Mouse (Mus musculus): ENCODE measurements around the gene Cers5.
"Not testable (repeated sequence)": the region's sequence is repeated elsewhere in the genome, so short reads cannot be mapped to it uniquely, and the experiment has no call there.

The Cers5 gene

DNA sequence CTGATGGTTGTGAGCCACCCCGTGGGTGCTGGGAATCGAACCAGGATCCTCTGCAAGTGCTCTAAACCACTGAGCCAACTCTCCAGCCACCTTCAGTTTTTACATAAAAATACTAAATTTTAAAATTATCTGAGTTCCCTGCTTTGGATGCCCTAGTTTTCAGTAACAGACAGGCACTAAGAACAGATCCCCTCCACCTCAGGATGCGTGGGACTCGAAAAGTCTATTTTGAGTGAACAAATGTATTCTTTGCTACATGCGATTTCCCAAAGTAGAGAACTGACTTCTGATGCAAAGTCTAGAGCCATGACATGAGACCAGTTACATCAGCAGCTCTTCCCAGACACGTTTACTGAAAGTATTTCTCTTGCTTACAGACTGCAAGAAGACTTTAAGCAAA, 17.8 kb upstream of the Cers5 start:
- DNase-seq (ENCODE audit: extremely low spot score), result no peak

DNA sequence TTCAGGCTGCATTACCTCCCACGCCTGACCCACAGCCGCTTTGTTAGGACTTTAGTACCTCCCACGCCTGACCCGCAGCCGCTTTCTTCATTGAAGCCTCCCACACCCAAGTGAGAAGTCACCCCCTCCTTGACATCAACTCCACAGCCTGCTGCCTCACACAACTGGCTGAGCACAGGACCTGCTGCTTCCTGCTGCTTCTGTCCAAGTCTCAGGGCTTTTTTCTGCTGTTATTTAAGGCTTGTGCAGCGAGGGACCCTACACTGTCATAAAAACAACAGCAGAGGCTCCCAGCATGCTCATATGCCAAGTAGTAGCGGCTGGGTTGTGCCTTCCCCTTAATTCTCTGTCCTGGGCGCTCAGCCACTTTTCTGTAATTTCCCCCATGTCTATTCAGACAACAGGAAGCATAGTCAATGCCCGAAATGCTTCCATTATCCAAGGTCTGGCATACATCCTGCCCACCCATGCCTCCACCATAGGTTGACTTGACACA, 15.0 kb upstream of the Cers5 start:
- no peak for DNase-seq (ENCODE audit: extremely low spot score)

DNA sequence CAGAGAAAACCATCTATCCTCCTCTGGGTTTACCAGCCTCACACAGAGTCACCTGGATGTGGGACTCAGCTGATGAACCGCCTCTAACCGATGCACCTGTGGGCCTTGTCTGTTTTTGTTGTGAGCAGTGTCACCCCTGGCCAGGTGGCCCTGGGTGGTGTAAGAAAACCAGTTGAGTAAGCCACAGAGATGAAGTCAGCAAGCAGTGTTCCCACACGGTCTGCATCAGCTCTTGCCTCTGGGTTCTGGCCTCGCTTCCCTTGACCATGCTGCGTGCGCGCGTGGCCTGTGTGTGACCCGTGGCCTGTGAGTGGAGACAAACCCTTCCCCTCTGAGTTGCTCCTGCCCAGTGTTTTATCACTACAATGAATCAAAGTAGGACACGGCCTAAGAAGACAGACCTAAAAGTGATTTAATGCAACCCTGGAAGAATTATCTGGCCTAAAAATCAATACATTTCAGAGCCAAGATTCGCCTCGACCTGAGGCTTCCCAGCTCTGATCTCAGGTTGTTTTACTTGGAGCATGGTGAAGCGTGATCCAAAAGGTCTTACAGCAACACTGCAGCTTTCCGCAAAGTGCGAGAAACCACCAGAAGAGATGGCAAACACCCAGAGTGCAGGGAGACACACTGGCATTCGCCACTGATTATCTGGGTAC, 6.1 kb upstream of the Cers5 start:
- no peak for DNase-seq (ENCODE audit: extremely low spot score)

GRCm38 (mm10) chr15:99778148-99778547, 5.5 kb upstream of the Cers5 start:
- DNase-seq (ENCODE audit: extremely low spot score), result peak; percentile 49

- no peak for DNase-seq (ENCODE audit: extremely low spot score)
Observed at GRCm38 (mm10) chr15:99772925-99773324, 240 bp upstream of the Cers5 start.

DNA sequence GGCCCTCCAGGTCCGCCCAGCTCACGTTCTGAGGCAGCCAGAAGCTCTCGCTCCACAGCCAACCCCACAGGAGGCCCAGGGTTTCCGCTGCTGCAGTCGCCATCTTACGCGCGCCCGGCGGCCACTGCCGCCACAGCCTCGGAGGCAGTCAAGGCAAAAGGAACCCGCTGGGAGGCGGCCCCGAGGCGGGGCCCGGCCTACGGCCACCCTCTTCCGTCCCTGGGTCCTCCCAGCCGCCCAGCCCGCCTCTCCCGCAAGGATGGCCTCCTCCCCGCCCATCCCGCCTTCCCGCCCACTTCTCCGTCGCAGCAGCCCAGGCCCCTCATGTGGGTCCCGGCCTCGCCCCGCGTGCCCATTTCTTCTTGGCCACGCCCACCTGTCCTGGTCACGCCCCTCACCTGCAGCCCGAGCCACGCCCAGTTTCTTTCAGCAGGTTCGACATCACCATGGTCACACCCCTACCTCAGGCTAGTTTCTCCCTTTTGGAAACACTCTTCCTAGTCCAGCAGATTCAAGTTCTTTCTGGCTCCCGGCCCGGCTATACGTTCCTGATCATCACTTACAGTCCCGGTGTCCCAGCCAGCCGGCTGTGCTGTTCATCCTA, 306 bp downstream of the Cers5 start:
- DNase-seq (ENCODE audit: extremely low spot score), result peak; percentile 95

- DNase-seq (ENCODE audit: extremely low spot score), result peak; percentile 59
Observed at GRCm38 (mm10) chr15:99771601-99772276, 946 bp downstream of the Cers5 start.

- DNase-seq (ENCODE audit: extremely low spot score), result no peak
Observed at GRCm38 (mm10) chr15:99771004-99771500, 1.6 kb downstream of the Cers5 start.

GRCm38 (mm10) chr15:99768761-99769160, 3.9 kb downstream of the Cers5 start:
- DNase-seq (ENCODE audit: extremely low spot score), result no peak

- no peak for DNase-seq (ENCODE audit: extremely low spot score)
Observed at GRCm38 (mm10) chr15:99767467-99767866, 5.2 kb downstream of the Cers5 start.

GRCm38 (mm10) chr15:99754204-99754603, 18.5 kb downstream of the Cers5 start:
- DNase-seq (ENCODE audit: extremely low spot score), result no peak

DNA sequence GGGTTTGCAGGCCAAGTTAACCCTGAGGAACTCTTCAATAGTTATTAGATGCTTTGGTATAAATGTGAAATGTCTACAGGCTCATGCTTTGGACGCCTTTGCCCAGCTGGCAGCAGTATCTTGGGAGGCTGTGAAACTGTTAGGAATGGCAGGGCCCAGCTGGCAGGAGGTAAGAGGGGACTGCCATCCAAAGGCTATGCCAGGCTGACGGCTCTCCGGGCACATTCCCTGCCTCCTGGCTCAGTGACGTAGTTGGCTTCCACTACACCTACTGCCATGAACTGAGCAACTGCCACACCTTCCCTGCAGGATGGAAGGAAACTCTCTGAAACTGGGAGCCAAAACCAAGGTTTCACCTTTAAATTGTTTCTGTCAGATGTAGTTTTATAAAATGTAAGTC, 32.5 kb downstream of the Cers5 start:
- DNase-seq (ENCODE audit: extremely low spot score), result no peak

DNA sequence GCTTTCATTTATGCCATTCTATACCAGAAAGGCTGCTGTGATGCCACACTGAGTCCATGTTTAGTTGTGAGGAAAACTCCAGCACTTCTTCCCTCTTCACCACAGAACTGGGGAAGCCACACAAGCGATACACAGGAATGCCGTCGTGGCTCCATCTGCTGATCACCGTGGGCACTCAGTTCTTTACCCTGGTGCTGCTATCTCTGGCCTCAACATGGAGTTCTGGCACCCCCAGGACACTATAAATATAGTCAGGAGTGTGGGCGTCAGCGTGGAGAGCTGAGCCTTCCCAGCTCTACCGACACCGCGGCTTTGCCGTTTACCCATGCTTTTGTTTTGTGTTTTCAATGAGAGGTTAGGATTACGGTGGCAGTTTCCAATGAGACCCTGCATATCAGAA, 36.0 kb downstream of the Cers5 start:
- no peak for DNase-seq (ENCODE audit: extremely low spot score)

GRCm38 (mm10) chr15:99735631-99736030, 37.1 kb downstream of the Cers5 start:
- no peak for DNase-seq (ENCODE audit: extremely low spot score)

DNA sequence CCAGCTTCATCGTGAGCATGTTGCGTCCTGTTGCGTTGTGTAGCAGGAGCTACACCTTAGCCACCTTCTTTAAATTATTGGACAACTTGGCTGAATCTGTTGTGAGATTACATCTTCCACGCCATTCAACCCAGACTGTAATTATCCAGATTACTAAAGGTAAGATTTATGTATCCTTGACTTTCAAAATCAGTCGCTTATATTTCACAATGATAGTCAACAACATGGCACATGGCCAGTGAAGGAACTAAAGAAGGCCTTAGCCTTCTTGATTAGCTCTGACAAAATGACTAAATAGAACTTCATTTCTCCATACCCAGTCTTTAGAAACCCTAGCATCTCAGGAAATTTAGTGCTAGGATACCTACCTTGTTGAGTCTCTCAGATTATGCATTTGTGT, 39.5 kb downstream of the Cers5 start:
- DNase-seq (ENCODE audit: extremely low spot score), result no peak

- no peak for DNase-seq (ENCODE audit: extremely low spot score)
Observed at GRCm38 (mm10) chr15:99731678-99732077, 41.0 kb downstream of the Cers5 start.

DNA sequence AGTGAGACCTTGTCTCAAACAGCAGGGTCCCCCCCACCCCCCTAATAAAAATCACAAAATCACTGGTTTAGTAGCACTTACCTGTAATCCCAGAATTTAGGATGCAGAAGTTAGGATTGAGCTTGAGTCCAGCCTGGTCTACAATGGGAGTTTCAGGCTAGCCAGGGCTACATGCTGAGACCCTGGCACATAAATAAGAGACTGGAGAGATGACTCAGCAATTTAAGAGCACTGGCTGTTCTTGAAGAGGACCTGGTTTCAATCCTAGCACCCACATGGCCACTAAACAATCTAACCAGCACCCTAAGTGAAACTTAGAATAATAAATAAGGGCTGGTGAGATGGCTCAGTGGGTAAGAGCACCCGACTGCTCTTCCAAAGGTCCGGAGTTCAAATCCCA, 41.5 kb downstream of the Cers5 start:
- DNase-seq (ENCODE audit: extremely low spot score), result no peak

- no peak for DNase-seq (ENCODE audit: extremely low spot score)
Observed at GRCm38 (mm10) chr15:99729056-99729783, 43.5 kb downstream of the Cers5 start.

GRCm38 (mm10) chr15:99728211-99728610, 44.5 kb downstream of the Cers5 start:
- no peak for DNase-seq (ENCODE audit: extremely low spot score)

DNA sequence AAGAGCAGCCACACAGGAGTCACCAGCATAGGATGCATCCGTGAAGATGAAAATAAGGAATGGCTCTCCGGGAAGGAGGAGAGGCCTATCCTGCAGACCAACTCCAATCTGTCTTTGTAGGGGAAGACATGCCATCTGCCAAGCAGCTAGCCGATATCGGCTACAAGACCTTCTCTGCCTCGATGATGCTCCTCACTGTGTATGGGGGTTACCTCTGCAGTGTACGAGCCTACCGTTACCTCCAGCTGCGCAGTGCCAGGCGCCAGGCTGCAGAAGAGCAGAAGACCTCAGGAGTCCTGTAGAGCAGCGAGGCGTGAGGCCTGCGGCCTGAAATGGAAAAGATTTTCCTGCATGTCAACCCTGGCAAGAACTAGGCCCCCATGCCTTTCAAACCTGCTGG, 45.2 kb downstream of the Cers5 start:
- no peak for DNase-seq (ENCODE audit: extremely low spot score)

- DNase-seq (ENCODE audit: extremely low spot score), result not testable (repeated sequence)
Observed at GRCm38 (mm10) chr15:99727039-99727438, 45.6 kb downstream of the Cers5 start.

GRCm38 (mm10) chr15:99726549-99726948, 46.1 kb downstream of the Cers5 start:
- no peak for DNase-seq (ENCODE audit: extremely low spot score)
